Mouse (Mus musculus) forelimb bud, embryonic 11.5 days (tissue): ENCODE measurements around the gene Hist1h2ag.
A peak's percentile ranks its signal among the peaks of the same experiment; 100 is the strongest.
"Not testable (repeated sequence)": the region's sequence is repeated elsewhere in the genome, so short reads cannot be mapped to it uniquely, and the experiment has no call there.

ENCODE experiments used
- DNase-seq: peaks from one replicate; pipeline ENCODE4 v3.0.0-alpha.2; 2012; ENCODE audit warnings: low read depth, low spot score

The Hist1h2ag gene

GRCm38 (mm10) chr13:22042568-22043502 is at the start of gene Hist1h2ag, which contains the start of gene Hist1h2bj:
Hist1h2ag (minus strand) TSS chr13:22042944.
Hist1h2bj (plus strand) TSS chr13:22043214.
- DNase-seq, result peak; percentile 100

GRCm38 (mm10) chr13:22084140-22084539 is 41.4 kb upstream of the Hist1h2ag start, which contains the start of gene Vmn1r188:
Vmn1r188 (plus strand) TSS chr13:22084440.
- DNase-seq, result not testable (repeated sequence)

- no peak for DNase-seq
These were observed 20.7 kb upstream of the Hist1h2ag start for GRCm38 (mm10) chr13:22063468-22063867.

- no peak for DNase-seq
These were observed 18.7 kb upstream of the Hist1h2ag start for GRCm38 (mm10) chr13:22061422-22061821.

GRCm38 (mm10) chr13:22053754-22054153 is 11.0 kb upstream of the Hist1h2ag start:
- DNase-seq, result no peak

GRCm38 (mm10) chr13:22051523-22051859 is 8.7 kb upstream of the Hist1h2ag start:
- DNase-seq, result no peak

GRCm38 (mm10) chr13:22050591-22051522 is 8.1 kb upstream of the Hist1h2ag start:
- DNase-seq, result peak; percentile 92

GRCm38 (mm10) chr13:22049737-22050440 is 7.1 kb upstream of the Hist1h2ag start:
- DNase-seq, result peak; percentile 90

GRCm38 (mm10) chr13:22049041-22049440 is 6.3 kb upstream of the Hist1h2ag start:
- no peak for DNase-seq

GRCm38 (mm10) chr13:22045311-22045710 is 2.6 kb upstream of the Hist1h2ag start:
- no peak for DNase-seq

- DNase-seq, result no peak
These were observed 1.9 kb upstream of the Hist1h2ag start for GRCm38 (mm10) chr13:22044432-22045155.

GRCm38 (mm10) chr13:22043503-22044431 is 1.0 kb upstream of the Hist1h2ag start:
- peak; percentile 76 for DNase-seq

- DNase-seq, result peak; percentile 58
These were observed 835 bp downstream of the Hist1h2ag start for GRCm38 (mm10) chr13:22041651-22042567.

GRCm38 (mm10) chr13:22041142-22041536 is 1.6 kb downstream of the Hist1h2ag start, which contains the start of gene Hist1h4i:
Hist1h4i (minus strand) TSS chr13:22041362.
- DNase-seq, result peak; percentile 97

GRCm38 (mm10) chr13:22040464-22041141 is 2.1 kb downstream of the Hist1h2ag start:
- DNase-seq, result peak; percentile 61

- DNase-seq, result no peak
These were observed 2.7 kb downstream of the Hist1h2ag start for GRCm38 (mm10) chr13:22039951-22040463.

GRCm38 (mm10) chr13:22039364-22039763 is 3.4 kb downstream of the Hist1h2ag start:
- no peak for DNase-seq

- DNase-seq, result no peak
These were observed 5.3 kb downstream of the Hist1h2ag start for GRCm38 (mm10) chr13:22037415-22037814.
